Mouse (Mus musculus): ENCODE measurements around the gene Usp18. TPM values are rescaled to one million over a fixed set of nuclear protein-coding genes. Genes with fewer than 3 reads are reported as not detected.

The Usp18 gene
- polyA plus RNA-seq, 1 experiment from 2014 or later = 0.26 TPM

DNA sequence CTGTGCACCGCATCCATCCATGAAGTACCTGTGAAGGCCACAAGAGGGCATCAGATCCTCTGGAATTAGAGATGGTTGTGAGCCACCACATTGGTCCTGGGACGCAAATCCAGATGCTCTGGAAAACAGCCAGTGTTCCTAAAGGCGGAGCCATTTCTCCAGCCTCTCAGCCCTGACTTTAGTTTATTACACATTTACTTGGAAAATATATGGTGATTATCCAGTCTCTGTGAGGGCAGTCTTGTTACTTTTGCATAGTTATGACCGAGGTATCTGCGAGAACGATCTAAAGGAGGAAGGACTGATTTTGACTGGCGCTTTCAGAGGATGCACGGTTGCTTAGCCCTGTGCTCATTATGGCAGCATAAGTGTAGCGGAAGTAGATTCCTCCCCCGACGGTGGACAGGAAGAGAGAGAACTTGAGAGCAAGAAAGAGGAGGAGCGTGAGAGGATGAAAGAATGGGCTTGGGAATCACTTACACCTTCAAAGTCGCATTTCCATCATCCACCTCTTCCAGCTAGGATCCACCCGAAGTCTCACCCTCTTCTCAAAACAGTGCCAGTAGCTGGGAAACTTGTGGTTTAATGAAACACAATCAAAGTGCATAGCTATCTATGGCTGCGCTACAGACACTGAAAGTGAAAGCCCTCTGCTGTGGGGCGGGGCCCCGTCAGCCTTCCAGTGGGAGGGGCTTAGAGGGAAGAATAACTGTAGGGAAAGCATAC is 26.5 kb downstream of the Usp18 start:
- WGBS = 23% methylated on average over 17 of the region's 17 CpGs
- no peaks in the 10 kb centered on the region for H3K27me3 ChIP-seq (ENCODE audit: poor library complexity, severe bottlenecking)
- H3K27ac ChIP-seq = peak overlapping the region; percentile 76
- no peaks in the 10 kb centered on the region for H3K9me3 ChIP-seq
- peak; percentile 80 for DNase-seq (ENCODE audit: extremely low spot score, low spot score)
- peaks cover 7% of the 10 kb centered on the region for H3K4me1 ChIP-seq
- H3K4me3 ChIP-seq = peak overlapping the region; percentile 52
- no peaks in the 10 kb centered on the region for H3K36me3 ChIP-seq (replicated peaks)

DNA sequence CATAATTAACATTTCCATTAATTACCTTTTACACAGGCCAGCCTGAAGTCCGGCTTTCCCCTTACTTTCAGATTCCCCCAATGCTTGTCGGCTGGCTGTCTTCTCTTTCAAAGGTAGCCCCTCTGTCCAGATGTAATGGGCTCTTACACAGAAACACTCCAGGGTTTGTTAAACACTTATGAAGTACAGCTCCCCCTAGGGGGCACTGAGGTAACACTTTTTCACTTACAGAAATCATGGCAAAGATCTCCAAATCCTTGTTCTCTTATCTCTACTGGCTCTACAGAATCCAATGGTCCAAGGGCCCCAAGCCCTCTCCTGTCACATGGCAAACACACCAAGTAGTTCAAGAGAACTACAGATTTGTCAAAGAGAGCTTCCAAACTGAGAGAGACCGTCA is 28.6 kb downstream of the Usp18 start:
- WGBS = 81% methylated on average over 3 of the region's 3 CpGs

DNA sequence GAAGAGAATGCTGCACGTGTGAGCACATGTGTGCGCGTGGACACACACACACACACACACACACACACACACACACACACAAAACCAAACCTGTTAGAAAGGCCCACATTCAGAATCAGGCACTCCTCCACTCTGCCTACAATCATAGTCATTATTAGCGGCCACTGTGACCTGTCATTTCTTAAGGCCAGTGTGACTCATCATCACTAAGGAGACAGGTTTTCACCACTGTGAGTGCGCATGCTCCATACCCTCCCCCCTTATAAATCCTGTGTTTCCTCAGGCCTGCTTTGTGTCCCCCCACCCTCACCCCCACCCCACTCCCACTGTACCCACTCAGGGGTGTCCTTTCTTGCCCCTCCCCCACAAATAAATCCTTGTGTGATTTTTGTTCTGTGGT is 38.4 kb downstream of the Usp18 start:
- 96% methylated on average over 5 of the region's 5 CpGs for WGBS
- Histone ChIP-seq H3K4me1 (no peaks in the 10 kb centered on the region), H3K27ac (no peak overlapping the region), H3K36me3 (replicated peaks) (no peaks in the 10 kb centered on the region), H3K9me3 (no peaks in the 10 kb centered on the region), H3K4me3 (no peak overlapping the region), H3K27me3 (ENCODE audit: poor library complexity, severe bottlenecking) (no peaks in the 10 kb centered on the region)
- no peak for DNase-seq (ENCODE audit: extremely low spot score, low spot score)

More for the DNA sequence above, 28.6 kb downstream of the Usp18 start:
- no peaks in the 10 kb centered on the region for H3K27me3 ChIP-seq (ENCODE audit: poor library complexity, severe bottlenecking)
- no peaks in the 10 kb centered on the region for H3K9me3 ChIP-seq
- H3K4me3 ChIP-seq = no peak overlapping the region
- DNase-seq (ENCODE audit: extremely low spot score, low spot score) = no peak
- no peak overlapping the region for H3K27ac ChIP-seq
- H3K36me3 ChIP-seq (replicated peaks) = no peaks in the 10 kb centered on the region
- H3K4me1 ChIP-seq = peaks cover 7% of the 10 kb centered on the region

DNA sequence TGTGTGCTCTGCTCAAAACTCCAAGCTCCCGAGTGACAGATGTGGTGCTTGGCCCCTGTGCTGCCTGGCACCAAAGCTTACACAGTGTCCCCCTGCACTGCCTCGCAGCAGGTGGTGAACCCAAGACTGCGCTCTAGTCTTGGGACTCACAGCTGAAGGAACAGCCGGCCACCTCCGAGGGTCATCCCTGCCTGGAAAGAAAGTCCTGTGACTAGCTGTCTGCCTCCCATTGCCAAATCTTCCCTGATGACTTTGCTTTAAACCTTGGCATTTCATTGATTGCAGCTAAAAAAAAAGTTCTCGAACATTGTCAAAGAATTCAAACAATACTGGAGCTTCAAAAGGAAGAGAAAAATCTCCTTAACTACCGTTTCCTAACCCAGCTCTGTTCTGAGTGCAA is 53.6 kb downstream of the Usp18 start:
- peaks cover 25% of the 10 kb centered on the region for H3K4me1 ChIP-seq
- 67% methylated on average over 7 of the region's 7 CpGs for WGBS
- peaks cover 7% of the 10 kb centered on the region for H3K27me3 ChIP-seq (ENCODE audit: poor library complexity, severe bottlenecking)
- no peaks in the 10 kb centered on the region for H3K36me3 ChIP-seq (replicated peaks)
- DNase-seq (ENCODE audit: extremely low spot score, low spot score) = no peak
- no peak overlapping the region for H3K27ac ChIP-seq
- no peak overlapping the region for H3K4me3 ChIP-seq
- H3K9me3 ChIP-seq = no peaks in the 10 kb centered on the region

DNA sequence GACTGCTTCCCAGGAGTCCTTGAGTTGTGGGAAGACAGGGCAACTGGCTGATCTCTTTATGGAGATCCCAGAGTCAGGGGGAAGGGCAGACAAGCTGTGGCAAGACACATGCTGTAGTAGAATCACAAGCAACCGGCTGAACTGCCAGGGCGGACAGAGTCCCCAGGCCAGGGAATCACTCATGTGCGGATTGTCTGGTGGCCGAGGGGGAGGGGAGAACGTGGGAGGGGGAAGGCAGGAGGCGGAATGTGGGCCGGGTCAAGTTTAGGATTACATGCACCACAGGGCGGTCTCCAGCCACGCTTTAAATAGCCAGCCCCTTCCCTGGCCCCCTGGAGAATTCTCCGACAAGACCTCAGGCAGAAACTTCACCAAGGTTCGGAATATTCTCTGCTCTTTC is 54.2 kb downstream of the Usp18 start, which contains the start of gene Slc6a13:
Gene Slc6a13 (plus strand): TSS at position 274 of the 400 bp plus-strand sequence.
- Histone ChIP-seq H3K4me1 (peaks cover 25% of the 10 kb centered on the region), H3K9me3 (no peaks in the 10 kb centered on the region), H3K36me3 (replicated peaks) (no peaks in the 10 kb centered on the region), H3K27me3 (ENCODE audit: poor library complexity, severe bottlenecking) (peaks cover 7% of the 10 kb centered on the region), H3K27ac (peak within 1 kb of the TSS; percentile 51), H3K4me3 (peak within 1 kb of the TSS; percentile 21; the same call in 1 of the 2 replicates)
- peak; percentile 62 for DNase-seq (ENCODE audit: extremely low spot score, low spot score)
- 3% methylated on average over 11 of the region's 11 CpGs for WGBS

DNA sequence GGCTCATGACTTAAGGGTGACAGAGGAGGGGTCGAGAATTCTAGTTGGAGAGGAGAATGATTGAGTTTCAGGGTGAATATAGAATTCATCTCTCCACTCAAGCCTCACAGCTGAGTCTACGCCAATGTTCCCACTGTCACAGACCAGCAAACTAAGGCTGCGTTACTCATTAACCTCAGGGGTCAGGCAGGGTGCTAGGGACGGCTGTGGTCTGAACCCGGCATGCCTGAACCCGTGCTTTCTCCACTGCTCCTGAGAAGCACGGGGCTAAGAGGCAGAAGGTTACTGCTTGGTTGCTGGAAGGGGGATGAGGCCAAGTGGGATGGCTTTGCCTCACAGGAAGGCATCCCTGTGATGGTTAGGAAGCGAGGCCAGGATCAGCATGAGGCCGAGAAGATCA is 54.8 kb downstream of the Usp18 start:
- Histone ChIP-seq H3K4me1 (peaks cover 25% of the 10 kb centered on the region), H3K27me3 (ENCODE audit: poor library complexity, severe bottlenecking) (peaks cover 7% of the 10 kb centered on the region), H3K4me3 (peak overlapping the region; percentile 21; the same call in 1 of the 2 replicates), H3K27ac (peak overlapping the region; percentile 51; the same call in 1 of the 2 replicates), H3K36me3 (replicated peaks) (no peaks in the 10 kb centered on the region), H3K9me3 (no peaks in the 10 kb centered on the region)
- DNase-seq (ENCODE audit: extremely low spot score, low spot score) = no peak
- 68% methylated on average over 9 of the region's 9 CpGs for WGBS

DNA sequence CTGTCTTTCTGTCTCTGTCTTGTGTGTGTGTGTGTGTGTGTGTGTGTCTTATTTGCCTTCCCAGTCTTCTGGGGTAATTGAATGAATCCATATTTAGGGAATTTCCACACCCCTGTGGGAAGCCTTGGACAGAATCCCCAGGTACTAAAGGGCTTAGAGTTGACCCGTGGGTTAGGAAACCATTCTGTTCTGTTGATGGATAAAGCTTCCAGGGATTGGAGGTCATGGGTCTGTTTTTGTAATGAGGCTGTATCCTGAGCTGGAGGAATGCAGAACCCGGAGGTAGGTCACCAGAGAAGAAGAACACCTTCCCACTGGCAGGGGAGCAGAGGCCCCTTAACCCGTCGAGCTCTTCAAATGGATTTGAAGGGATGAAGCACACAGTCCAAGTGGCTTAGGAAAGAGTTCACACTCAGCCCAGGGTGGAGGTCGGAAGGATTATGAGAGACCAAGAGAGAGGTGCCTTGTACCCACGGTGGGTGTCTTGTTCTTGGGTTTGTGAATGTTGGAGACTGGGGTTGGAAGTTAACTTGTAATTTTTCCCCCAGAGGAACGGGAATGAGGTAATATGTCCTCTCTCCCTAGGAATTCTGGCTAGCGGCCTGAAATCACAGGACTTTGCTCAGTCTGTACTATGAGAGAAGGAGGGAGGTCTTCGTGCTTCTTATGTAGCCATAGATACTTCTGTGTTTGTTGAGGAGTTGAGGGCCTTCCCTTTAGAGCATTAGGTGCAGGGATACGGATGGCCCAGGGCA is 57.9 kb downstream of the Usp18 start:
- WGBS = 75% methylated on average over 10 of the region's 10 CpGs
- no peak for DNase-seq (ENCODE audit: extremely low spot score, low spot score)
- Histone ChIP-seq H3K4me3 (no peak overlapping the region), H3K4me1 (peaks cover 25% of the 10 kb centered on the region), H3K27ac (no peak overlapping the region), H3K36me3 (replicated peaks) (no peaks in the 10 kb centered on the region), H3K27me3 (ENCODE audit: poor library complexity, severe bottlenecking) (peaks cover 7% of the 10 kb centered on the region), H3K9me3 (no peaks in the 10 kb centered on the region)

DNA sequence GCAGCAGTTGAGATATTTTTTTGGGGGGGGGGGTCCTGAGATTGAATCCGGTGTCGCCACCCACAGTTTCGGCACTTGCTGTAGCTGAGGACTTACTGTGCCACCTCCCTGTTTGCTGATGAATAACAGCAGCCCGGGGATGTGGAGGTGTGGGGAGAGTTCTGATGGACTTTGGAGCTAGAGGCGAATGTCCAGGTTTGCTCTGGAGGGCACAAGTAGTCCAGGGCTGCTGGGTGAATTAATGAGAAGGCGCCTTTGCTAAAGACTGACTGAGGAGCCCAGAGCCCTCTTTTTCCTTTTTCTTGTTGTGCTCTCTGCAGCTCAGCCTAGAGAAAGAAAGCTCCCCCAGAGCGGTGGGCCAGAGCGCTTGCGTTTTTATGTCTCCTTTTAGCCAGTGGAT is 58.9 kb downstream of the Usp18 start:
- Histone ChIP-seq H3K4me1 (peaks cover 19% of the 10 kb centered on the region), H3K27me3 (ENCODE audit: poor library complexity, severe bottlenecking) (peaks cover 4% of the 10 kb centered on the region; the same call in 1 of the 2 replicates), H3K9me3 (no peaks in the 10 kb centered on the region), H3K27ac (no peak overlapping the region), H3K36me3 (replicated peaks) (no peaks in the 10 kb centered on the region), H3K4me3 (no peak overlapping the region)
- no peak for DNase-seq (ENCODE audit: extremely low spot score, low spot score)
- WGBS = 85% methylated on average over 9 of the region's 9 CpGs

DNA sequence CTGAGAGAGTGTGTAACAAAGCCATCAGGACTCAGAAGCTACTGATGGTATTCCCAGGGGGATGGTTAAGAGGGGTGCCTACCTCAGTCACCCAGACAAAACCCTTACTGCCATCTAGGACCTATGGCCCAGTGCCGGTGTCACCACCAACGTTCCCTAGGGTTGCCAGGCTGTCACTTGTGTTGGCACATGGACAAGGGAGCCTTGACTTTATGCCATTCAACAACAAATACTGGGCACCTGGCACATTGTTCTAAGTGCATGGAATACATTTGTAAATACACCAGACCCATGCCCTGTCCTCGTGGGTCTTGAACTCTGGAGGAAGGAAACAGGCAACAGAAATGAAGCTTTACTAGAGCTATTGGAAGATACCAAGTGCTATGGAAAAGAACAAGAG is 59.9 kb downstream of the Usp18 start:
- 88% methylated on average over 3 of the region's 3 CpGs for WGBS

DNA sequence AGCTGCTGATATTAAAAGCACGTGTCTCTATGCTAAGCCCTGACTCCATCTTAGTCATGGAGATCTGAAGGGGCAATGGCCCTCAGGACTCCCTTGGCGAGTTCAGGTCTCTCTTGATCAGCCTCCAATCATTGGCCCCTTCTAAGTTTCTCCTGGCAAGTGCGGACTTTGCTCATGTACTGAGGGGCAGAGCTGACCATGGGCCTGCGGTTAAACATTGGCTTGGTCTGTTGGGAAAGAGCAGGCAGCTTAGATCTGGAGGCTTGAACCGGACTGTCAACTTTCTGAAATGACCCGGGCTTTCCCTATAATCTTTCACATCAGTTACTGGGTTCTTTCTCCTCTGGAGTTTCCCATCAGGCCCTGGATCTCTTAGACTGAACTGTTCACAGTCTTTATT is 65.3 kb downstream of the Usp18 start:
- H3K27ac ChIP-seq = no peak overlapping the region
- H3K4me1 ChIP-seq = no peaks in the 10 kb centered on the region
- 84% methylated on average over 6 of the region's 6 CpGs for WGBS
- H3K36me3 ChIP-seq (replicated peaks) = no peaks in the 10 kb centered on the region
- H3K9me3 ChIP-seq = no peaks in the 10 kb centered on the region
- no peak for DNase-seq (ENCODE audit: extremely low spot score, low spot score)
- no peaks in the 10 kb centered on the region for H3K27me3 ChIP-seq (ENCODE audit: poor library complexity, severe bottlenecking)
- no peak overlapping the region for H3K4me3 ChIP-seq

More for the DNA sequence above, 59.9 kb downstream of the Usp18 start:
- no peak for DNase-seq (ENCODE audit: extremely low spot score, low spot score)
- Histone ChIP-seq H3K4me1 (peaks cover 10% of the 10 kb centered on the region), H3K27ac (no peak overlapping the region), H3K4me3 (no peak overlapping the region), H3K9me3 (no peaks in the 10 kb centered on the region), H3K27me3 (ENCODE audit: poor library complexity, severe bottlenecking) (peaks cover 4% of the 10 kb centered on the region; the same call in 1 of the 2 replicates), H3K36me3 (replicated peaks) (no peaks in the 10 kb centered on the region)

DNA sequence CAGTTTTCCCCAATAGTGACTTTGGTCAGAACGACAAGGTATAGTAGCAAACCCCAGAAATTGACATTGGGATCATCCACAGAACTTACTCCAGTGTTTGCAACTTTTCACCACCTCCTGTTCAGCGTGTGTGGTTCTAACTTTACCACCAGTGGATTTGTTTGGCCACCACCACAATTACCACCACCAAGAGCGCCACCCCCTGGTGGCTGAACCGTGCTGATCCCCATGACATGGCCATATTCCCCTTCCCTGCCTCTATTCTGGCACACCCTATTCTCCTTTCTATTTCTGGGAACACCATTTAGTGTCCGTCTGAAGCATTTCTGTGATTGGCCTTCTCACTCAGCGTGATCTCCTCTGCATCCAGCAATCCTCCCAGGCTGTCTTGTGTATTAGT is 73.4 kb downstream of the Usp18 start:
- Histone ChIP-seq H3K4me3 (no peak overlapping the region), H3K36me3 (replicated peaks) (no peaks in the 10 kb centered on the region), H3K27ac (no peak overlapping the region), H3K27me3 (ENCODE audit: poor library complexity, severe bottlenecking) (no peaks in the 10 kb centered on the region), H3K4me1 (no peaks in the 10 kb centered on the region), H3K9me3 (no peaks in the 10 kb centered on the region)
- DNase-seq (ENCODE audit: extremely low spot score, low spot score) = no peak
- WGBS = 68% methylated on average over 6 of the region's 6 CpGs
